Mouse (Mus musculus) neural tube, embryonic 11.5 days (tissue): ENCODE results near the gene Uox. TPM values are rescaled to one million over a fixed set of nuclear protein-coding genes. Genes with fewer than 3 reads are reported as not detected.

Experiments used
- ATAC-seq: fragments of 200-750 bp; cut with Nextera tagmentation; 2 replicates; pipeline ENCODE4 v1.8.0; 2017; ENCODE audit warnings: moderate number of reproducible peaks, mild to moderate bottlenecking, moderate TSS enrichment, moderate library complexity; ENCODE audit not compliant: insufficient read depth, low FRiP score, low TSS enrichment
- DNase-seq: peaks from one replicate; pipeline ENCODE4 v3.0.0-alpha.2; 2015; ENCODE audit warnings: low spot score
- H3K27ac ChIP-seq: fragments of 300-500 bp; sonication (generic); 2 replicates; pipeline ENCODE4 v1.5.1; 2014; ENCODE audit warnings: low read depth, mild to moderate bottlenecking, low read length
- H3K27me3 ChIP-seq: fragments of 300-500 bp; sonication (generic); 2 replicates; pipeline ENCODE4 v1.6.1; 2014; ENCODE audit warnings: mild to moderate bottlenecking, low read length, mixed read lengths; ENCODE audit not compliant: control insufficient read depth, insufficient read depth
- H3K36me3 ChIP-seq: fragments of 300-500 bp; sonication (generic); 2 replicates; pipeline ENCODE4 v1.6.1; 2014; ENCODE audit warnings: mild to moderate bottlenecking, low read length, moderate library complexity, mixed read lengths; ENCODE audit not compliant: control insufficient read depth, insufficient read depth
- H3K4me1 ChIP-seq: fragments of 300-500 bp; sonication (generic); 2 replicates; pipeline ENCODE4 v1.6.1; 2014; ENCODE audit warnings: low read length, mixed read lengths; ENCODE audit not compliant: control insufficient read depth, insufficient read depth
- H3K4me2 ChIP-seq: fragments of 300-500 bp; sonication (generic); 2 replicates; pipeline ENCODE4 v1.6.1; 2014; ENCODE audit warnings: low read depth, mild to moderate bottlenecking, moderate library complexity
- H3K4me3 ChIP-seq: fragments of 300-500 bp; sonication (generic); 2 replicates; pipeline ENCODE4 v1.5.1; 2014; ENCODE audit warnings: low read depth, low read length
- H3K9ac ChIP-seq: fragments of 300-500 bp; sonication (generic); 2 replicates; pipeline ENCODE4 v1.6.1; 2014; ENCODE audit warnings: mild to moderate bottlenecking, low read length
- H3K9me3 ChIP-seq: fragments of 300-500 bp; sonication (generic); 2 replicates; pipeline ENCODE4 v1.6.1; 2016; ENCODE audit warnings: low read length; ENCODE audit not compliant: control insufficient read depth
- WGBS: fragments of 180-500 bp; shearing (Covaris S2); extraction: QIAGEN DNeasy Blood & Tissue Kit; methylation state at CpG from one replicate; pipeline ENCODE4 v1.1.7; 2014; 5-methylcytosine and 5-hydroxymethylcytosine counted together
- polyA plus RNA-seq: library from polyadenylated mRNA; unstranded; fragments of >200 nt; fragmentation: Nextera tagmentation; extraction: Ambion mirVana; gene quantifications from 2 replicates; pipeline ENCODE4 v1.2.1, GENCODE M21; 2014

The Uox gene
- polyA plus RNA-seq, 1 experiment from 2014 or later = not detected

DNA sequence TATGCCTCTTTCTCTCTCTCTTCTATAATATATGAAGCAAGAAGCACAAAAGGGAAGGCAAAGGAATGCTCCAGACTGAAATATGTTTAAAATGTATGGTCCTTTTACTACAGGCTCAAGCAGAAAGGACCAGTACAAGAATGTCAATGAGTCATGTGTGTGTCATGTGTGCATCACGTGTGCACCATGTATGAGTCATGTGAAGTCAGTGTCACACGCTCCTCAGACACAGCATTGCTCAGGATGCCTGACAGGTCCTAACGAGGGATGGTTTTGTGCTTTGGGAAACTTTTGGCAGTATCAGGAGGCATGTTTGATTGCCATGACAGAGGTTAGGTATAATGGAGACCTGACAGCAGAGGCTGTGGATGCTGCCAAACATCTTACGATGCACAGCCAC is 106.0 kb downstream of the Uox start:
- H3K27ac ChIP-seq = no peak overlapping the region
- H3K4me3 ChIP-seq = no peak overlapping the region
- H3K4me2 ChIP-seq = no peak overlapping the region
- H3K4me1 ChIP-seq = no peaks in the 10 kb centered on the region
- H3K9ac ChIP-seq = no peak overlapping the region
- DNase-seq = no peak
- H3K9me3 ChIP-seq = no peaks in the 10 kb centered on the region
- WGBS = 87% methylated on average over 4 of the region's 4 CpGs
- ATAC-seq = no peak
- no peaks in the 10 kb centered on the region for H3K36me3 ChIP-seq
- H3K27me3 ChIP-seq = no peaks in the 10 kb centered on the region

DNA sequence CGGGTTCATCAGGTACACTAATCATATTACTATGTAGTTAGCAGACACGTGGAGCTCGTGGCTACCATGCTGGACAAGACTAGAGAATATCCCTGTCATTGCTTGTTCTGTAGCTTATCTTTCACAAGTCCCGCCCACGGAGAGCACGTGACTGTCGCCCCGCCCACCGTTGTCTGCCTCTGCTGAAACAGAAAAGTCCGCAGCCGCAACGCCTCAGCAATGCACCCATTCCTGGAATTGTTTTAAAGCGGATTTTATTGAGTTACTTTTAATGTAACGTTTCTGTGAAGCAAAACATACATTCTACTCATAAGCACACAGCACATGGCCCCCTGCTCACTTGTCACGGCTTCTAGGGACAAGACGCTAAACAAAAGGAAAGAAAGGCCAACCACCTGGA is 109.4 kb downstream of the Uox start:
- 0 out of 2 replicates have a peak, but pooled peaks cover 2% of the 10 kb centered on the region for H3K27me3 ChIP-seq
- H3K4me3 ChIP-seq = no peak overlapping the region
- no peak overlapping the region for H3K27ac ChIP-seq
- WGBS = 92% methylated on average over 16 of the region's 16 CpGs
- H3K4me2 ChIP-seq = no peak overlapping the region
- H3K36me3 ChIP-seq = no peaks in the 10 kb centered on the region
- no peaks in the 10 kb centered on the region for H3K9me3 ChIP-seq
- no peaks in the 10 kb centered on the region for H3K4me1 ChIP-seq
- H3K9ac ChIP-seq = no peak overlapping the region
- DNase-seq = no peak
- no peak for ATAC-seq

DNA sequence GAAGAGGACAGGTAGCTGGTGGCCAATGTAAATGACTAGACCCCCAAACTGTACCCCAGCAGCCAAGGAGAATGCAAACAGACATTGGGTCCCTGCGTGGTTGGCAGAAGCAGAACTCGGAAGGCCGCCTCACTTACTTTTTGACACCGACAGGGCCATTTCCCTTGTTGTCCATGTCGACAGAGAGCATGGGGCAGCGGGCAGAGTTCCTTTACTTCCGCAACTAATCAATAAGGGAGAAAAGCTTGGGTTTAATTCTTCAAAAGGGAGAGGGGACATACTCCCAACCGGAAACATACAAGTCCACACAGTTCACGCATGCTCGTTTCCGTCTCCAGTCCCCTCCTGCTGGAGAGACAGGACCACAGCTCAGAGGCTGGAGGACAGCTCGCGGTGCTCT is 110.4 kb downstream of the Uox start:
- H3K27ac ChIP-seq = no peak overlapping the region
- WGBS = 89% methylated on average over 13 of the region's 13 CpGs
- DNase-seq = no peak
- no peaks in the 10 kb centered on the region for H3K4me1 ChIP-seq
- no peak for ATAC-seq
- H3K4me2 ChIP-seq = no peak overlapping the region
- H3K27me3 ChIP-seq = 0 out of 2 replicates have a peak, but pooled peaks cover 2% of the 10 kb centered on the region
- no peaks in the 10 kb centered on the region for H3K36me3 ChIP-seq
- no peak overlapping the region for H3K9ac ChIP-seq
- no peak overlapping the region for H3K4me3 ChIP-seq
- H3K9me3 ChIP-seq = no peaks in the 10 kb centered on the region

DNA sequence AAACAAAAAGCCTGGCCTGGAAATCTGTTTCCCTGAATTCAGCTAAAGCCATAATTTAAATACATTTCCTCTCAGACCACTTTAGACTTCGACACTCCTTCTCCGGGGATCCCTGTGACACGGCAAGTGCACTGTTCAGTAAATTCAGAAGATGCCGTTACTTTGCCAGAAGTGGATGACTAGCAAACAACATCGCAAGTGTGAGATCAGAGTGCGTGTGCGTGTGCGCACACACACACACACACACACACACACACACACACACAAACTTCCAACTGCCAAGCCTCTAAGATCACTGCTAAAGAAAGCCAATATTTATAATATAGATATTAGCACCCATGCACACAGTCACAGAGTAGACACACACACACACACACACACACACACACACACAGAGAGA is 111.5 kb downstream of the Uox start:
- no peak overlapping the region for H3K4me2 ChIP-seq
- no peak for DNase-seq
- H3K27ac ChIP-seq = no peak overlapping the region
- H3K4me3 ChIP-seq = no peak overlapping the region
- 86% methylated on average over 8 of the region's 8 CpGs for WGBS
- H3K4me1 ChIP-seq = no peaks in the 10 kb centered on the region
- no peaks in the 10 kb centered on the region for H3K36me3 ChIP-seq
- ATAC-seq = no peak
- H3K9ac ChIP-seq = no peak overlapping the region
- H3K9me3 ChIP-seq = no peaks in the 10 kb centered on the region
- 0 out of 2 replicates have a peak, but pooled peaks cover 2% of the 10 kb centered on the region for H3K27me3 ChIP-seq

Other genes starting within 250 kb of the Uox start
- gene Ssx2ip, start 165.8 kb upstream of the Uox start, polyA plus RNA-seq = 28.1 and 28.8 TPM in 2 replicates
- 5.3 and 5.5 TPM in 2 replicates for gene Ctbs, start 120.6 kb upstream of the Uox start, polyA plus RNA-seq
- gene Spata1, start 70.7 kb upstream of the Uox start, polyA plus RNA-seq = 4.8 and 5.7 TPM in 2 replicates
- 956 and 1,018 TPM in 2 replicates for gene Gng5, start 70.6 kb upstream of the Uox start, polyA plus RNA-seq
- 65.1 and 69.8 TPM in 2 replicates for gene Rpf1, start 49.0 kb upstream of the Uox start, polyA plus RNA-seq
- gene Dnase2b, start 45.2 kb downstream of the Uox start, polyA plus RNA-seq = not detected in 2 replicates
- not detected in 2 replicates for gene 4930503B20Rik, start 80.9 kb downstream of the Uox start, polyA plus RNA-seq
- gene Samd13, start 115.2 kb downstream of the Uox start, polyA plus RNA-seq = 0.46 and 0.91 TPM in 2 replicates
- 76.3 and 80.6 TPM in 2 replicates for gene Prkacb, start 242.6 kb downstream of the Uox start, polyA plus RNA-seq